Mouse (Mus musculus) heart, adult 2 months (tissue): Measurements from ENCODE around the gene Gphn. TPM values are rescaled to one million over a fixed set of nuclear protein-coding genes. Genes with fewer than 3 reads are reported as not detected.
A peak's percentile ranks its signal among the peaks of the same experiment; 100 is the strongest.

ENCODE experiments used
- DNase-seq, 2 experiments: peaks; one replicate each; pipeline ENCODE4 v3.0.0; 2021
- H3K27ac ChIP-seq: fragments of 200-600 bp; 2 replicates; pipeline ENCODE4 v1.8.1; 2022
- H3K27me3 ChIP-seq: fragments of 200-500 bp; 2 replicates; pipeline ENCODE4 v1.6.1; 2012; ENCODE audit warnings: mild to moderate bottlenecking, low read length, inconsistent platforms, mixed read lengths; ENCODE audit not compliant: control insufficient read depth, insufficient read depth
- H3K36me3 ChIP-seq: fragments of 200-500 bp; 2 replicates; pipeline ENCODE4 v1.6.1; 2012; ENCODE audit warnings: low read length, inconsistent platforms; ENCODE audit not compliant: control insufficient read depth, insufficient read depth
- H3K4me1 ChIP-seq: fragments of 200-500 bp; 2 replicates; pipeline ENCODE4 v1.6.1; 2011; ENCODE audit warnings: low read length; ENCODE audit not compliant: control insufficient read depth, insufficient read depth
- H3K4me3 ChIP-seq: fragments of 200-600 bp; 2 replicates; pipeline ENCODE4 v1.8.1; 2022
- H3K79me2 ChIP-seq: fragments of 200-500 bp; replicated peaks from 2 replicates; pipeline ENCODE4 v1.6.1; 2012; ENCODE audit warnings: mild to moderate bottlenecking, inconsistent platforms, low read length, moderate library complexity, mixed read lengths; ENCODE audit not compliant: control insufficient read depth, insufficient read depth
- H3K9ac ChIP-seq: fragments of 200-500 bp; 2 replicates; pipeline ENCODE4 v1.6.1; 2012; ENCODE audit warnings: low read depth, mild to moderate bottlenecking, control low read depth, inconsistent platforms, low read length, mixed read lengths
- CTCF ChIP-seq: fragments of 200-600 bp; IDR thresholded peaks from 2 replicates; pipeline ENCODE4 v1.8.1; 2022; ENCODE audit warnings: antibody characterized with exemption, mild to moderate bottlenecking, moderate library complexity
- EP300 ChIP-seq: fragments of 200-500 bp; IDR thresholded peaks from 2 replicates; pipeline ENCODE4 v1.6.1; 2011; ENCODE audit warnings: low read depth, low read length, control low read depth; ENCODE audit not compliant: insufficient read depth
- POLR2A ChIP-seq: fragments of 200-500 bp; IDR thresholded peaks from 2 replicates; pipeline ENCODE4 v1.6.1; 2011; ENCODE audit warnings: mild to moderate bottlenecking, low read depth, low read length, control low read depth; ENCODE audit not compliant: insufficient read depth
- WGBS: fragments of 180-500 bp; shearing (Covaris S2); methylation state at CpG from one replicate; pipeline ENCODE4 v1.1.7; 2018; 5-methylcytosine and 5-hydroxymethylcytosine counted together
- intact Hi-C: fragments of 180-260 bp; cut with DNase I; formaldehyde crosslinking; loops from one replicate; pipeline ENCODE4 v1.15.1; 2025
- long read RNA-seq: library from polyadenylated mRNA; stranded (forward); transcript quantifications from one replicate; pipeline ENCODE4 v2.0.0, GENCODE M21; 2021
- polyA plus RNA-seq: library from polyadenylated mRNA; depleted of rRNA; stranded (reverse); fragments of >200 nt; gene quantifications from 2 replicates; pipeline ENCODE4 v1.2.3, GENCODE M21; 2012; rRNA removed
- total RNA-seq, 2 experiments: library from RNA; stranded (reverse); gene quantifications; 2 replicates each; pipeline ENCODE4 v1.2.3; 2021

The Gphn gene
- total RNA-seq (10 to 100 TPM; 21.4 to 23.5 TPM), polyA plus RNA-seq (12.2 and 18.6 TPM in 2 replicates)
- long read RNA-seq, transcript Gphn-202 (23 exons, 3,300 nt), result major isoform, 22 of 42 reads
- long read RNA-seq, partial matches to known transcripts, result 8 of 42 reads
- long read RNA-seq, other reads (novel, unspliced or antisense), result 12 of 42 reads

DNA sequence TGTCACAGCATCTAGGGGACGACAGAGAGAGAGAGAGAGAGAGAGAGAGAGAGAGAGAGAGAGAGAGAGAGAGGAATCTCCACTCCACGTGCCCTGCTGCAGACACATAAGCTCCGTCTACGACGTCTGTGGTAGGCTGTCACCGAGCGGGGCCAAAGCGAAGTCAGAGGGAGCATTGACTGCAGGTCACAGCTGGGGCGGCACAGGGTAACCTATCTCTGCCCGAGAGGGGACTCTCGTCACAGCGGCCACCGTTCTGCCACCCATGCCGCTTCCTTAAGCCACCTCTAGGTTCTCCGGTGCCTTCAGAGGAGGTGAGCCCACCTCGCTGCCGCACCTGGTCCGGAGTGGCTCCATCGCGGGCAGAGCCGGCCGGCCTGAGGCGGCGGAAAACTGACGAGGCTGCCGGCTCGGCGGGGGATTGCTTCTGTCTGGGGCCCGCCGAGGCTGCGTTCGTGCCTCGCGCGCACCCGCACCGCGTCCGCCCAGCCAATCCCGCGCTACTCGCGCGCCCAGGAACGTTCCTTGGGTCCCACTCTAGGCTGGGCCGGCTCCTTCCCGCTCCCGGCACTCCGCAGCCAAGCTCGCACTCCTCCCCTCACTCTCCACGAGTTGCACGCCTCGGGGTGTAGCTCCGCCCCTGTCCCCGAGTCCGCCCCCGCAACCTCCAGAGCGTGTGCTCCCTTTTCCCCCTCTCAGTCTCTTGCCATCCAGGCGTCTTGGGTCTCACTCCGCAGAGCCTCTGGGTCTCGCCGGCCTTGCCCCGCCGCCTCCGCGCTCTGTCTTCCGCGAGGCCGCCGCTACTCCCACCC is at the start of gene Gphn:
Gene Gphn (plus strand): TSS at position 673 of the 812 bp plus-strand sequence.
- peaks cover 2% of the 10 kb centered on the region; the same call in 1 of the 2 replicates for H3K79me2 ChIP-seq
- peaks cover 2% of the 10 kb centered on the region for H3K4me1 ChIP-seq
- peak within 1 kb of the TSS; percentile 90 for H3K9ac ChIP-seq
- peak; percentile 91 to 93 for DNase-seq
- intact Hi-C loops, result loop anchor here (2.0 to 10.0 kb wide), 3 partner anchors 106 to 639 kb away; partner anchors contain the start of genes Atp6v1d, Eif2s1 and Mpp5
- peak within 1 kb of the TSS; percentile 99 for H3K27ac ChIP-seq
- no peak; the same call in 1 of the 2 replicates for TF ChIP-seq EP300
- TF ChIP-seq POLR2A, result peak; percentile 31; the same call in 1 of the 2 replicates
- TF ChIP-seq CTCF, result peak; percentile 24
- WGBS, result under 1% methylated on average over 70 of the region's 70 CpGs
- no peaks in the 10 kb centered on the region for H3K27me3 ChIP-seq
- H3K36me3 ChIP-seq, result peaks cover 2% of the 10 kb centered on the region; the same call in 1 of the 2 replicates
- peak within 1 kb of the TSS; percentile 97 for H3K4me3 ChIP-seq

DNA sequence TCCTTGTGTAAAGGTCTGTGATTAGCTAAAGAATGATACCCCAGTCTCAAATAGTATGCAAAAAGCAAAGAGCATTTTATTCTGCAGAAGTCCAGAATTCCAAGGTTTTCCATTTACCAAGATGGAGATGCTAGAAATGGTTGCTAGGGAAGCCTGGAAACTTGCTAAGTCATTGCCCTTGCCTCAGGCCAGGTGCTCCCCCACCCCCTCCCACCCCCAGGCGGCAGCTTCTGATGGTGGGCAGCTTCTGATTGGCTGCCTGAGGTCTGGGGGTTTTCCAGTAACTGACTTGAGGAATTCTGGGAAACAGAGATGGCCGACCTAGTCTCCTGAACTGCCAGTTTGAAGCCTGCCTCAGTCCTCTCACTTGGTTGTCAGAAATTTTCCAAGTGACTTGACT is 44.7 kb upstream of the Gphn start:
- TF ChIP-seq POLR2A (no peak), CTCF (no peak), EP300 (no peak)
- intact Hi-C loops, result no loop called here
- no peak overlapping the region for H3K4me3 ChIP-seq
- H3K27ac ChIP-seq, result no peak overlapping the region
- no peaks in the 10 kb centered on the region for H3K4me1 ChIP-seq
- no peaks in the 10 kb centered on the region for H3K79me2 ChIP-seq
- H3K9ac ChIP-seq, result no peak overlapping the region
- 67% methylated on average over 2 of the region's 2 CpGs for WGBS
- DNase-seq, result no peak
- H3K36me3 ChIP-seq, result no peaks in the 10 kb centered on the region
- H3K27me3 ChIP-seq, result no peaks in the 10 kb centered on the region

DNA sequence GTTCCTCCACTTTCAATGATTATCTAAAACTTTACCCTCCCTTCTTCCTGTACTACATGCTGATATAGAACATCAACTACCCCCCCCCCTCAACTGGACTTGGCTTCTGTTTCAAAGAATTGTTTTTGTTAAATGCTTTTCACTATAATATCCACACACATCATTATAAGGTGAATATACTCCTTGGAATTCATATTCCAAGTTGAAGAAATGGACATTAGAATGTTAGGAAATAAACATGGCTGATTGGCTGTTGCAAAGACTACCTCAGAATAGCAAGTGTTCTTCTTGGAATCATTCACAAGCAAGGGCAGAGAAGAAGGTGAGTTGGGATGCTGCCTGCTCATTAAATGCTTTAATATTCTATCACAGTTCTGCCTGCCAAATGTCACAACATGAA is 32.2 kb upstream of the Gphn start, which contains the start of gene Gm6657:
Gene Gm6657 (plus strand): TSS at position 301 of the 400 bp plus-strand sequence.
- no peaks in the 10 kb centered on the region for H3K27me3 ChIP-seq
- no peaks in the 10 kb centered on the region for H3K36me3 ChIP-seq
- intact Hi-C loops, result no loop called here
- TF ChIP-seq CTCF, result no peak
- TF ChIP-seq POLR2A, result no peak
- no peak for TF ChIP-seq EP300
- H3K79me2 ChIP-seq, result no peaks in the 10 kb centered on the region
- H3K4me3 ChIP-seq, result no peak within 1 kb of the TSS
- DNase-seq, result no peak
- no peak within 1 kb of the TSS for H3K9ac ChIP-seq
- no peaks in the 10 kb centered on the region for H3K4me1 ChIP-seq
- H3K27ac ChIP-seq, result no peak within 1 kb of the TSS

DNA sequence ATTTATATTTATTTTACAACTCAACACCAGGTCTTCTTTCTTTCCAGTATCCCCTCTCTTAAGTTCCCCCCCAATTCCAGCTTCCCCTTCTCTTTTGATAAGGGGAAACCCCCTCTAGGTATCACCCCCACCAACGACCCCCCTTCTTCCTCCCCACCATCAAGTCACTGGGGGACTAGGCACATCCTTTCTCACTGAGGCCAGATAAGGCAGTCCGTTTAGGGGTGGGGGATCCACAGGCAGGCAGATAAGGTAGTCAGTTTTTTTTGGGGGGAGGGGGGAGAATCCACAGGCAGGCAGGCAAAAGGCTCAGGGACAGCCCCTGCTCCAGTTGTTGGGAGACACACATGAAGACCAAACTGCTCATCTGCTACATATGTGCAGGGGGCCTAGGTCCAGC is 30.8 kb upstream of the Gphn start:
- H3K4me3 ChIP-seq, result no peak overlapping the region
- H3K27me3 ChIP-seq, result no peaks in the 10 kb centered on the region
- no peak for DNase-seq
- H3K9ac ChIP-seq, result no peak overlapping the region
- WGBS, result 19% methylated on average over 2 of the region's 2 CpGs
- TF ChIP-seq POLR2A, result no peak
- no peak for TF ChIP-seq CTCF
- TF ChIP-seq EP300, result no peak
- no peaks in the 10 kb centered on the region for H3K4me1 ChIP-seq
- H3K79me2 ChIP-seq, result no peaks in the 10 kb centered on the region
- no peaks in the 10 kb centered on the region for H3K36me3 ChIP-seq
- intact Hi-C loops, result no loop called here
- no peak overlapping the region for H3K27ac ChIP-seq

DNA sequence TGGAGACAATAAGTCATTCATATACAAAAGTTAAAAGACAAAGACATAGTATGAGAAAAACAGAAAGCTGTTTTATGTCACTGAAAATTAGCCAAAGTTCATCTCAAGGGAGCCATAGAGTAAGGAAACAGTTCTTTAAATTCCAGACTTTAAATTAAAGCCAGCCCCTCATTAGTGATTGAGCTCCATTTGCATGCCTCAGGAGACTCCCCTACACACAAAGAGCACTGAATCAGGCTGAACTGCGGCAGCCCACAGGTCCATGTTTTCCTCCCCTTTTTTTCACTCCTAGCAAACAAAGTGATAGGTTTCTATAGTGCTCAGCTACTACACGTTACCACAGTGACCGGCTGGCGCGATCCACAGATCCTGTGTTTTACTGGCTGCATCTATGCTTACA is 22.5 kb upstream of the Gphn start:
- Histone ChIP-seq H3K27ac (no peak overlapping the region), H3K9ac (no peak overlapping the region), H3K27me3 (no peaks in the 10 kb centered on the region), H3K79me2 (no peaks in the 10 kb centered on the region), H3K36me3 (no peaks in the 10 kb centered on the region), H3K4me1 (no peaks in the 10 kb centered on the region), H3K4me3 (no peak overlapping the region)
- TF ChIP-seq POLR2A, result no peak
- TF ChIP-seq CTCF, result no peak
- TF ChIP-seq EP300, result no peak
- DNase-seq, result no peak
- WGBS, result 58% methylated on average over 5 of the region's 5 CpGs
- intact Hi-C loops, result loop anchor here (10.0 kb wide), 1 partner anchor 611 kb away; no protein-coding TSS in a partner anchor
